Mouse (Mus musculus) olfactory bulb, adult 2 months (tissue): ENCODE data around the gene Cfap69.

Experiments used
- CTCF ChIP-seq: fragments of 200-500 bp; IDR thresholded peaks from 2 replicates; pipeline ENCODE4 v1.5.1; 2012; ENCODE audit warnings: low read depth, mild to moderate bottlenecking, low read length, moderate library complexity; ENCODE audit not compliant: insufficient read depth
- POLR2A ChIP-seq: fragments of 200-500 bp; IDR thresholded peaks from 2 replicates; pipeline ENCODE4 v1.6.1; 2012; ENCODE audit warnings: mild to moderate bottlenecking, low read depth, low read length, moderate library complexity; ENCODE audit not compliant: insufficient read depth

- TF ChIP-seq POLR2A (no peak), CTCF (no peak)
Measured at GRCm38 (mm10) chr5:5648817-5649569, 15.0 kb downstream of the Cfap69 start.
